Mouse (Mus musculus) midbrain, embryonic 16.5 days (tissue): Measurements from ENCODE around the gene Siae. TPM values are rescaled to one million over a fixed set of nuclear protein-coding genes. Genes with fewer than 3 reads are reported as not detected.

Experiments
- ATAC-seq: fragments of 200-750 bp; cut with Nextera tagmentation; 2 replicates; pipeline ENCODE4 v1.8.0; 2017; ENCODE audit warnings: moderate TSS enrichment
- H3K27ac ChIP-seq: fragments of 300-500 bp; sonication (generic); 2 replicates; pipeline ENCODE4 v1.5.1; 2014; ENCODE audit warnings: mild to moderate bottlenecking, low read length, mixed read lengths
- H3K27me3 ChIP-seq: fragments of 300-500 bp; sonication (generic); 2 replicates; pipeline ENCODE4 v1.6.1; 2014; ENCODE audit warnings: low read depth, low read length, mixed read lengths; ENCODE audit not compliant: control insufficient read depth, insufficient read depth
- H3K36me3 ChIP-seq: fragments of 300-500 bp; sonication (generic); 2 replicates; pipeline ENCODE4 v1.6.1; 2014; ENCODE audit warnings: mild to moderate bottlenecking, low read length, moderate library complexity, mixed read lengths; ENCODE audit not compliant: control insufficient read depth, insufficient read depth
- H3K4me1 ChIP-seq: fragments of 300-500 bp; sonication (generic); 2 replicates; pipeline ENCODE4 v1.6.1; 2014; ENCODE audit warnings: mild to moderate bottlenecking, low read length, mixed read lengths; ENCODE audit not compliant: control insufficient read depth, insufficient read depth
- H3K4me2 ChIP-seq: fragments of 300-500 bp; sonication (generic); 2 replicates; pipeline ENCODE4 v1.6.1; 2014; ENCODE audit warnings: mild to moderate bottlenecking, low read length, mixed read lengths
- H3K4me3 ChIP-seq: fragments of 300-500 bp; sonication (generic); 2 replicates; pipeline ENCODE4 v1.5.1; 2014; ENCODE audit warnings: low read depth, mild to moderate bottlenecking, low read length, moderate library complexity, mixed read lengths
- H3K9ac ChIP-seq: fragments of 300-500 bp; sonication (generic); 2 replicates; pipeline ENCODE4 v1.6.1; 2014; ENCODE audit warnings: low read depth, low read length, mixed read lengths
- H3K9me3 ChIP-seq: fragments of 300-500 bp; sonication (generic); replicated peaks from 2 replicates; pipeline ENCODE4 v1.6.1; 2014; ENCODE audit warnings: mild to moderate bottlenecking, low read length, mixed read lengths; ENCODE audit not compliant: control insufficient read depth, poor library complexity, severe bottlenecking
- WGBS: fragments of 180-500 bp; shearing (Covaris S2); extraction: QIAGEN DNeasy Blood & Tissue Kit; methylation state at CpG from one replicate; pipeline ENCODE4 v1.1.7; 2014; 5-methylcytosine and 5-hydroxymethylcytosine counted together
- polyA plus RNA-seq: library from polyadenylated mRNA; unstranded; fragments of >200 nt; fragmentation: Nextera tagmentation; extraction: Ambion mirVana; gene quantifications from 2 replicates; pipeline ENCODE4 v1.2.1, GENCODE M21; 2015

Siae gene
- polyA plus RNA-seq, 1 experiment from 2014 or later, result 13.8 TPM

- H3K27me3 ChIP-seq, result peaks cover 36% of the 10 kb centered on the region
- no peak overlapping the region for H3K9ac ChIP-seq
These were observed 9.5 kb upstream of the Siae start for GRCm38 (mm10) chr9:37545847-37546452.

DNA sequence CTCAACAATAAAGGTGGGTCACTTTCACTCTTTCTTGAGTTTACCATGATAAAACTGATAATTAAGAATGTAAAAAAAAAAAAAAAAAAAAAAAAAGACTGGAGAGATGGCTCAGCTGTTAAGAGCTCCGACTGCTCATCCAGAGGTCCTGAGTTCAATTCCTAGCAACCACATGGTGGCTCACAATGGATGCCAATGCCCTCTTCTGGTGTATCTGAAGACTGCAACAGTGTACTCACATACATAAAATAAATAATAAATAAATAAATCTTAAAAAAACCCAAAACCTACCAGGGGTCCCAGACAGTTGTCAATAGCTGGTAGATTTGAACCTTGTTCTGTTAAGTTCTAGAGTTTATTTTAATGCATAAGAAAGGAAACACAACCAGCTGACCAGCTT, 8.6 kb upstream of the Siae start:
- no peak for ATAC-seq
- H3K36me3 ChIP-seq, result no peaks in the 10 kb centered on the region
- H3K9me3 ChIP-seq, result no peaks in the 10 kb centered on the region
- no peak overlapping the region for H3K9ac ChIP-seq
- no peak overlapping the region for H3K4me2 ChIP-seq
- H3K27ac ChIP-seq, result no peak overlapping the region
- 74% methylated on average over 1 of the region's 1 CpGs for WGBS
- peaks cover 41% of the 10 kb centered on the region for H3K27me3 ChIP-seq
- no peak overlapping the region for H3K4me3 ChIP-seq
- H3K4me1 ChIP-seq, result peaks cover 12% of the 10 kb centered on the region

More at GRCm38 (mm10) chr9:37545847-37546452, 9.5 kb upstream of the Siae start:
- no peak overlapping the region for H3K4me3 ChIP-seq
- H3K4me1 ChIP-seq, result peaks cover 12% of the 10 kb centered on the region
- no peak overlapping the region for H3K4me2 ChIP-seq
- 17% methylated on average over 27 of the region's 27 CpGs for WGBS
- ATAC-seq, result no peak
- no peaks in the 10 kb centered on the region for H3K9me3 ChIP-seq
- no peak overlapping the region for H3K27ac ChIP-seq
- H3K36me3 ChIP-seq, result no peaks in the 10 kb centered on the region

DNA sequence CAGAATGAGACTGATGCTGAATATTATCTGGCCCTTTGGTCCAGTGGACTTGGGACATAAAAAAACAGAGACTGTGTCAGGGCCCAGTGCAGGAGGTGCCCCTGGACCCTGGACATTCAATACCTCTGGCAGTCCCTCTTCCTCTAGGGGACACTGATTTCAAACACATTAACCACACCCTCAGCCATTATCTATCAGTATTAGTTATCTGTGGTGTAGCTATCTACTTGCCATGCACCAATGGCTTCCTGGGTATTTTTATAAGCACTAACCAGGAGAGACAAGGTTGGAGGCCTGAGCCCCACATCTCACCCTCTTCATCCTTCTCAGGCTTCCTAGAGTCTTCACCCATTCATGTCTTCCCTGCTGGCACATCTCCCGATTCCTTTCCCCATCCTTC, 5.1 kb upstream of the Siae start:
- H3K27me3 ChIP-seq, result peaks cover 36% of the 10 kb centered on the region

DNA sequence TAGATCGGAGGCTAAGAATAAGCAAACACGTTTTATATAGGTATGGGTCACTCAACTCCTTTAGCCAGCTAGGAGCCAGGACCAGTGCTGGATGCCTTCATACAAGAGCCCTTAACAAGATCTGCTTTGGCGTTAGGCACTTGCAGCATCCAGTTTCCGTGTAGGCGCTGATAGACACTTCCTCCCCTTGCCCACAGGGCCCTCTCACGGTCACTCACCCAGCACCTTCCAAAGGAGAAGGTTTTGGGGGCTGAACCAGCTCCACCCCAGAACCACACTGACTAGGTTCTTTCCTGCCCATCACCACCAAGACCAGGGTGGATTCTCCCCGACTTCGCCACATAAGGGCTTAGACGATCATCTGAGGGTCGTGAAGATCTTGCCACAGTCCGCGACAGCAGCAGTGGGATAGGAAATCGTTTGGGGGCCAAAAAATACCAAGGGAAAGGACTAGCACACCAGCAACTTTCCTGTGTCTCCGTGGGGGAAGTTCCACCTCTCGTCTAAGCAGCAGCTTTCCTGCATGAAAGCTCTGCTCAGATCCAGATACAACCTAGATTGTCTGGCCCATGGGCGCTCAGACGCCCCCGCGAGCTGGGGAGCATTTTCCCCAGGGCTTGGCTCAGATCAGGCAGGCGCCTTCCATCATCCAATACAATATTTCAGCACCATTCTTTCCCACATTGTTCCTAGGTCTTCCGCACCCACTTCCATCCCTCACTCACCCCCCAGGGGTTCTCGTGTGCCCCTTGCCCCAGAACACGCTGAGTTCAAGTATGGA, 3.6 kb upstream of the Siae start:
- Histone ChIP-seq H3K4me3 (peak overlapping the region; percentile 40), H3K27ac (no peak overlapping the region), H3K27me3 (peaks cover 27% of the 10 kb centered on the region), H3K36me3 (no peaks in the 10 kb centered on the region), H3K4me2 (peak overlapping the region; percentile 87), H3K9me3 (no peaks in the 10 kb centered on the region), H3K4me1 (peaks cover 9% of the 10 kb centered on the region), H3K9ac (peak overlapping the region; percentile 42)
- WGBS, result 3% methylated on average over 23 of the region's 23 CpGs
- no peak; the same call in 1 of the 2 replicates for ATAC-seq

More for the DNA sequence above, 5.1 kb upstream of the Siae start:
- no peak for ATAC-seq
- H3K9me3 ChIP-seq, result no peaks in the 10 kb centered on the region
- no peaks in the 10 kb centered on the region for H3K36me3 ChIP-seq
- H3K4me1 ChIP-seq, result peaks cover 11% of the 10 kb centered on the region
- no peak overlapping the region for H3K4me2 ChIP-seq
- 73% methylated on average over 1 of the region's 1 CpGs for WGBS
- no peak overlapping the region for H3K9ac ChIP-seq
- no peak overlapping the region for H3K27ac ChIP-seq
- H3K4me3 ChIP-seq, result no peak overlapping the region

- peaks cover 26% of the 10 kb centered on the region for H3K27me3 ChIP-seq
These were observed 2.8 kb upstream of the Siae start, which contains the start of gene Nrgn for GRCm38 (mm10) chr9:37552536-37553293. TSS of gene Nrgn (minus strand) at chr9:37552904.

DNA sequence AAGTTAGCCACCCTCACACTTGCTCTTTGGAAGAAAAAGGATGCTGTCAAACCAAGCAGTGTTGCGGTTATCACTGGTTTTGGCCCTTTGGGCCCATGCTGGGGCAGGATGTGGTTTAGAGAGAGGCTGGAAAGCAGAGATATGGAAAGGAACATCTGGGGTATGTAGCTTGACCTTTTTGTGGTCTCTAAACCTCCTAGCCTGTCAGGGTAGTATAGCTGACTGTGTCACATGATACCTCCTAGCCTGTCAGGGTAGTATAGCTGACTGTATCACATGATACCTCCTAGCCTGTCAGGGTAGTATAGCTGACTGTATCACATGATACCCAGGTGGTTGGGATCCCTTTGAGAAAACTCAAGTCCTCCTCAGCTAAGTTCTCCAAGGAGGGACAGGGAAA, 1.2 kb upstream of the Siae start:
- peaks cover 21% of the 10 kb centered on the region for H3K27me3 ChIP-seq
- ATAC-seq, result no peak
- peaks cover 9% of the 10 kb centered on the region for H3K4me1 ChIP-seq
- H3K4me2 ChIP-seq, result no peak overlapping the region
- no peak overlapping the region for H3K27ac ChIP-seq
- H3K9ac ChIP-seq, result no peak overlapping the region
- no peak overlapping the region for H3K4me3 ChIP-seq
- WGBS, result 87% methylated on average over 1 of the region's 1 CpGs
- no peaks in the 10 kb centered on the region for H3K9me3 ChIP-seq
- H3K36me3 ChIP-seq, result no peaks in the 10 kb centered on the region

More at GRCm38 (mm10) chr9:37552536-37553293, 2.8 kb upstream of the Siae start, which contains the start of gene Nrgn:
- peak; percentile 91 for ATAC-seq
- peak within 1 kb of the TSS; percentile 87 for H3K4me2 ChIP-seq
- H3K9me3 ChIP-seq, result no peaks in the 10 kb centered on the region
- peak within 1 kb of the TSS; percentile 40 for H3K4me3 ChIP-seq
- peaks cover 9% of the 10 kb centered on the region for H3K4me1 ChIP-seq
- H3K36me3 ChIP-seq, result no peaks in the 10 kb centered on the region
- WGBS, result 5% methylated on average over 31 of the region's 31 CpGs
- peak within 1 kb of the TSS; percentile 42 for H3K9ac ChIP-seq
- H3K27ac ChIP-seq, result no peak within 1 kb of the TSS

DNA sequence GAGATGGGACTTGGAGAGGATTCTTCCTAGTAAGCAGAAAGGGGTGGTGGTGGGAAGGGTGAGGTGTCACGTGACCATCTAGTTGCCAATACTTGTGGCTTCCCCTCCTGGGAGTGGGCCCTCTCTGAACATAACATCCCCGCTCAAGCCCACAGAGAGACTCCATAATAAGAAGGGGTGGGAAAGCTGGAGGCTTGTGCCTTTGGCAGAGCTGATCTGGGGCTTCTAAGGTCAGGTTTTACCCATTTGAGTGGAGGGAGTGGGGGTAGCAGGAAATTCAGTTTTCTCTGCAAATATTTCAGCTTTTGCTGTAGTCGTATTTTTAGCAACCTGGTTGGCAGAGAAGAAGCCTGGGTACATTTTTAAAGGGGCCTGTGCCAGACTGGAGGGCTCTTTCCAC, 868 bp downstream of the Siae start:
- no peaks in the 10 kb centered on the region for H3K9me3 ChIP-seq
- H3K27ac ChIP-seq, result no peak overlapping the region
- ATAC-seq, result no peak
- H3K4me3 ChIP-seq, result no peak overlapping the region
- 79% methylated on average over 3 of the region's 3 CpGs for WGBS
- peaks cover 10% of the 10 kb centered on the region for H3K27me3 ChIP-seq
- no peaks in the 10 kb centered on the region for H3K36me3 ChIP-seq
- H3K9ac ChIP-seq, result no peak overlapping the region
- peaks cover 9% of the 10 kb centered on the region for H3K4me1 ChIP-seq
- H3K4me2 ChIP-seq, result no peak overlapping the region

DNA sequence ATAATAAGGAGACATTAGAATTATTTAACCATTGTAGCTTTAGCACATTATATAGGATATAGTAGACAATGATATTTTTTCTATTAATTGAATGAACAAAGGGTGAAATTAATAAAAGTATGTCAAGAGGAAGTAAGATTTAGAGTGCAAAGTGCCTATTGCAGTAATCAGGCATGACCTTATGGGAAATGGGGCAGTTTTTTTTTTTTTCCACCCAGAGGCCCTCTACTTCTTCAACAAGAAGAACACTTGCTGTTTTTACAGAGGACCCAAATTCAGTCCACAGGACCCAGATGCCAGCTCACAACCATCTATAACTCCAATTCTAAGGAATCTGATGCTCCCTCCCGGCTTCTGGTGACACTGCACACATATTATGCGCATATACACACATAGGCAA, 5.1 kb downstream of the Siae start:
- Histone ChIP-seq H3K4me2 (no peak overlapping the region), H3K4me1 (no peaks in the 10 kb centered on the region), H3K27ac (no peak overlapping the region), H3K9me3 (no peaks in the 10 kb centered on the region), H3K27me3 (no peaks in the 10 kb centered on the region), H3K9ac (no peak overlapping the region), H3K4me3 (no peak overlapping the region), H3K36me3 (no peaks in the 10 kb centered on the region)
- ATAC-seq, result no peak
- WGBS, result 78% methylated on average over 2 of the region's 2 CpGs
